Mouse (Mus musculus) liver, adult 2 months (tissue): ENCODE data around the gene Txndc11. TPM values are rescaled to one million over a fixed set of nuclear protein-coding genes. Genes with fewer than 3 reads are reported as not detected.
"Not testable (repeated sequence)": the region's sequence is repeated elsewhere in the genome, so short reads cannot be mapped to it uniquely, and the experiment has no call there.

Source experiments
- DNase-seq: peaks from one replicate; pipeline ENCODE4 v3.0.0-alpha.2; 2011; ENCODE audit warnings: low read depth, low spot score; ENCODE audit errors: extremely low read depth
- H3K27ac ChIP-seq: fragments of 200-500 bp; replicated peaks from 2 replicates; pipeline ENCODE4 v1.5.1; 2012; ENCODE audit warnings: low read depth, mild to moderate bottlenecking, control low read depth, inconsistent platforms, low read length; ENCODE audit not compliant: insufficient read depth
- H3K27me3 ChIP-seq: fragments of 200-500 bp; 2 replicates; pipeline ENCODE4 v1.6.1; 2012; ENCODE audit warnings: mild to moderate bottlenecking, moderate library complexity, low read length, inconsistent platforms; ENCODE audit not compliant: control insufficient read depth, insufficient read depth
- H3K36me3 ChIP-seq: fragments of 200-500 bp; 2 replicates; pipeline ENCODE4 v1.6.1; 2012; ENCODE audit warnings: low read length, inconsistent platforms; ENCODE audit not compliant: control insufficient read depth, insufficient read depth
- H3K4me1 ChIP-seq: fragments of 200-500 bp; 2 replicates; pipeline ENCODE4 v1.6.1; 2011; ENCODE audit warnings: low read length; ENCODE audit not compliant: control insufficient read depth, insufficient read depth
- H3K4me3 ChIP-seq: fragments of 200-500 bp; 2 replicates; pipeline ENCODE4 v1.5.1; 2011; ENCODE audit warnings: low read depth, mild to moderate bottlenecking, control low read depth, low read length, moderate library complexity; ENCODE audit not compliant: insufficient read depth
- H3K79me2 ChIP-seq: fragments of 200-500 bp; 2 replicates; pipeline ENCODE4 v1.6.1; 2012; ENCODE audit warnings: inconsistent platforms, mild to moderate bottlenecking, low read length, moderate library complexity; ENCODE audit not compliant: control insufficient read depth, insufficient read depth
- H3K9ac ChIP-seq: fragments of 200-500 bp; 2 replicates; pipeline ENCODE4 v1.6.1; 2012; ENCODE audit warnings: low read depth, mild to moderate bottlenecking, control low read depth, inconsistent platforms, low read length
- CTCF ChIP-seq: fragments of 200-500 bp; IDR thresholded peaks from 2 replicates; pipeline ENCODE4 v1.5.1; 2011; ENCODE audit warnings: low read depth, low read length, control low read depth
- POLR2A ChIP-seq: fragments of 200-500 bp; IDR thresholded peaks from 2 replicates; pipeline ENCODE4 v1.6.1; 2011; ENCODE audit warnings: low read length, control low read depth; ENCODE audit not compliant: insufficient read depth; ENCODE audit errors: extremely low read depth
- WGBS: fragments of 180-500 bp; shearing (Covaris S2); methylation state at CpG from one replicate; pipeline ENCODE4 v1.1.7; 2018; 5-methylcytosine and 5-hydroxymethylcytosine counted together
- polyA plus RNA-seq: library from polyadenylated mRNA; depleted of rRNA; stranded (reverse); fragments of >200 nt; gene quantifications from 2 replicates; pipeline ENCODE4 v1.2.3, GENCODE M21; 2012
- total RNA-seq: library from RNA; depleted of rRNA; stranded (reverse); fragments of >200 nt; gene quantifications from 2 replicates; pipeline ENCODE4 v1.2.3, GENCODE M21; 2014

Gene Txndc11
- total and polyA plus RNA-seq, 2 experiments = 12.4 to 26.5 TPM

DNA sequence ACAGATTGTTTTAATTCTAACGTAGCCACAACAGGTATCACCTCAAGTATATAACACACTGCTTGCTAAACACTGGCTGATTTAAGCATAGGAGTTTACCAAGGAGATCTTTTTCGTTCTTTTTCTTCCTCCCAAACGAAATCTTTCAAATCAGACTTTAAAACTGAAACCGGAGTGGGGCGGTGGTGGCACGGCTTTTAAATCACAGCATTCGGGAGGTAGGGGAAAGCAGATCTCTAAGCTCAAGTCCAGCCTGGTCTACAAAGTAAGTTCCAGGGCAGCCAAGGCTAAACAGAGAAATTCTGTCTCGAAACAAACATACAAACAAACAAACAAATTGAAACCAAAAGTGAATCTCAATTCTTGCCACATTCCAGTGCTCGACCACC is 40.6 kb upstream of the Txndc11 start:
- Histone ChIP-seq H3K79me2 (peaks cover 27% of the 10 kb centered on the region), H3K9ac (peak overlapping the region; percentile 98), H3K27me3 (no peaks in the 10 kb centered on the region), H3K4me3 (peak overlapping the region; percentile 91), H3K36me3 (no peaks in the 10 kb centered on the region), H3K27ac (peak overlapping the region; percentile 81), H3K4me1 (peaks cover 36% of the 10 kb centered on the region)
- TF ChIP-seq CTCF = no peak
- TF ChIP-seq POLR2A = no peak
- DNase-seq = no peak
- 0% methylated on average over 9 of the region's 9 CpGs for WGBS

DNA sequence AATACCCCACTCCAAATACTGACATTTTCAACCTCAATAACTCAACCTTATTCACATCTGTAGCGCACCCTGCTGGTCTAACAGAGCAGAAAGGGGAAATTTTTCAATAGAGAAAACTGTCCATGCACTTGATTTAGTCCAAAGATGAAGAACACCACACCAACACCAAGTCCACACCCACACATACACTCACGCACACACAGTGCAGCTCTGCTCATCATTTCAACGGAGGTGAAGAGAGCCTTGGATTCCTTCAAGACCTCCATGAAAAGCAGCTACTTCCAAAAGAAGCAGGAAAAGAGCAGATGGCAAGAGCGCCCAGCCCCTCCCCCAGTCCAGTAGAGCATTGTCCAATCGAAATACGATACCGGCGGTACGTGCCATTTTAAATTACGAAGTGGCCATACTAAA is 40.2 kb upstream of the Txndc11 start:
- Histone ChIP-seq H3K36me3 (no peaks in the 10 kb centered on the region), H3K27ac (peak overlapping the region; percentile 81), H3K4me1 (peaks cover 36% of the 10 kb centered on the region), H3K27me3 (no peaks in the 10 kb centered on the region), H3K4me3 (peak overlapping the region; percentile 91), H3K79me2 (peaks cover 29% of the 10 kb centered on the region), H3K9ac (peak overlapping the region; percentile 66)
- peak; percentile 32; the same call in 1 of the 2 replicates for TF ChIP-seq CTCF
- no peak for TF ChIP-seq POLR2A
- 2% methylated on average over 10 of the region's 10 CpGs for WGBS
- peak; percentile 66 for DNase-seq

DNA sequence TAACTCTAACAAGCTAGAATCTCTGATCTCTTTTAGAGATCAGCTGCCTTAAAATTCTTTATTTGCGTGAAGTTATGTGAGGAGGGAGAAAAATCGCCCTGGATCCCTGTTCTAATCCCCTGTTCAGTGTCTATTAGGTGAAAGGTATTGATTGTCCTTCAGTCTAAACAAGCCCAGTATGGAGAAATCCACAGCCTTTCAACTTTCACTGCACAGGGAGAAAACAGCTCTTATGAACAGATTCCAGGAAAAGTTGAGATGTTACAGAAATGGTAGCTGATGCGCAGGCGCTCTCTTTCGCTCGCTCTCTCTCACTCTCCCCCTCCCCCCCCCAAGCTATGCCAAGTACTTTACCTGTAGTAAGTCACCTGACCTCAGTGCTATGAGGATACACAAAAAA is 37.2 kb upstream of the Txndc11 start:
- peaks cover 32% of the 10 kb centered on the region for H3K4me1 ChIP-seq
- TF ChIP-seq POLR2A (no peak), CTCF (no peak)
- H3K4me3 ChIP-seq = no peak overlapping the region

DNA sequence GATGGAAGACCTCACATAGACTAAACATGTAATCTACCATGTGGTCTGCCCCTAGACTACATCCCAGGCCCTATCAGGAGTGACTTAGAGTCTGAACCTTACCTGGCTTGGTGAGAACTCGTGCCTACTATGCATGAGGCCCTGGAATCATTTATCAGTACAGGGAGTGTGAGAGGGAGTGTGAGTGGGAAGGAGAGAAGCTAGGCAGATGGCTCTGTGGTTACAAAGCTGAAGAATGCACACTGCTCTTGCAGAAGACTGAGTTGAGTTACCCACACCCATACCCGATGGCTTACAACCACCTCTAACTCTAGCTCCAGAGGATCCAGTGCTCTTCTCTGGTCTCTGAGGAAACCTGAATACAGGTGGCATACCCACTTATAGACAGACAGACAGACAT is 32.0 kb upstream of the Txndc11 start:
- Histone ChIP-seq H3K9ac (no peak overlapping the region), H3K4me1 (peaks cover 18% of the 10 kb centered on the region), H3K36me3 (peaks cover 7% of the 10 kb centered on the region), H3K27me3 (no peaks in the 10 kb centered on the region), H3K79me2 (peaks cover 44% of the 10 kb centered on the region), H3K27ac (no peak overlapping the region), H3K4me3 (no peak overlapping the region)
- TF ChIP-seq CTCF (no peak), POLR2A (no peak)
- DNase-seq = no peak
- 78% methylated on average over 2 of the region's 2 CpGs for WGBS

More for the DNA sequence above, 37.2 kb upstream of the Txndc11 start:
- no peaks in the 10 kb centered on the region for H3K36me3 ChIP-seq
- H3K27me3 ChIP-seq = no peaks in the 10 kb centered on the region
- WGBS = 27% methylated on average over 6 of the region's 6 CpGs
- peak overlapping the region; percentile 96 for H3K27ac ChIP-seq
- peak; percentile 85 for DNase-seq
- no peak overlapping the region; the same call in 1 of the 2 replicates for H3K9ac ChIP-seq
- peaks cover 45% of the 10 kb centered on the region for H3K79me2 ChIP-seq

DNA sequence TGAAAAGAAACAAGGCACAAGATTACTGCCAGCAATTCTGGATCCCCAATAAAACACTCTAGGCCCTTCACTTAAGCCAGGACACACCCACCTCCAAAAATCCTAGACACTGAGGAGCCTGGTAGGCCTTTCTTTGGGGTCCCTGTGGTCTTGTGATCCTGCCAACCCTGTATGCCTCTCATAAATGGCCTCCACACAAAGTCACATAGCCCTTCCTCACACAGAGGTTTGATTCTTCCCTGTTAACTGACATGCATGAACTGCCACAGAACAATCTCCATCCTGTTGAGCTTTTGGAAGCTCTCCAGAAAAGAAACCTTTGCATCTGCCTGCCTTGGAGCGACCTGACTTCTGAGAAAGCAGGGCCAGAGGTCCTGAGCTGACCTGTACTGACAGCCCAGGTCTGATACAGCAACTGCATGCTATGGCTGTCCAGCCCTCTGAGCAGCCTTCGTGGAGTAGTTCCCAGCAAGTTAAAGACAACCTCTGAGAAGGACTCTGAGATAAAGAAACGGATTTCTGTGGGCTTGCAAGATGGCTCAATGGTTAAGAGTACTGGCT is 30.3 kb upstream of the Txndc11 start:
- TF ChIP-seq POLR2A (no peak), CTCF (no peak)
- Histone ChIP-seq H3K36me3 (peaks cover 13% of the 10 kb centered on the region), H3K27ac (0 out of 2 replicates have a peak overlapping the region, but pooled peaks have one; percentile 10), H3K9ac (no peak overlapping the region), H3K4me1 (peaks cover 8% of the 10 kb centered on the region), H3K27me3 (no peaks in the 10 kb centered on the region), H3K79me2 (peaks cover 31% of the 10 kb centered on the region; the same call in 1 of the 2 replicates), H3K4me3 (no peak overlapping the region)
- WGBS = 21% methylated on average over 3 of the region's 3 CpGs
- peak; percentile 37 for DNase-seq

DNA sequence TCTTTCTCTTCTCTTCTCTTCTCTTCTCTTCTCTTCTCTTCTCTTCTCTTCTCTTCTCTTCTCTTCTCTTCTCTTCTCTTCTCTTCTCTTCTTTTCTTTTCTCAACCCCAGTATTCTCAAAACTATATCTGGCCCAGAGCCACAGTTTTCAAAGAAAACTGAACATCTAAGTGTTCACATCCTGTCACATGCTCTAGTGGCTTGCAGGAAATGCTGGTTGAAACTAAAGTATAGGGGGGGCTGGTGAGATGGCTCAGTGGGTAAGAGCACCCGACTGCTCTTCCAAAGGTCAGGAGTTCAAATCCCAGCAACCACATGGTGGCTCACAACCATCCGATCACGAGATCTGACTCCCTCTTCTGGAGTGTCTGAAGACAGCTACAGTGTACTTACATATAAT is 23.3 kb upstream of the Txndc11 start:
- H3K36me3 ChIP-seq = peaks cover 44% of the 10 kb centered on the region
- DNase-seq, H3K27ac ChIP-seq, H3K79me2 ChIP-seq, H3K27me3 ChIP-seq, H3K4me1 ChIP-seq, H3K9ac ChIP-seq, H3K4me3 ChIP-seq: not testable (repeated sequence)
- WGBS = 72% methylated on average over 3 of the region's 3 CpGs
